ENCODE assay signal across 11 mouse cellular contexts in genomic region chr7:111738456-111739370, GRCm38 (mm10). TPM values are rescaled to one million over a fixed set of nuclear protein-coding genes. Genes with fewer than 3 reads are reported as not detected.
DNase-seq lines count a peak whose midpoint lies in the region; ATAC-seq and TF ChIP-seq lines count a peak whose summit lies in the region.
"Had no signal": no experiment of that assay in that cellular context is flagged by ENCODE, and none has a peak within 500 bp of the region (broad histone marks: within the 10 kb centered on the region; RNA-seq: fewer than 3 reads in every experiment).

No protein-coding gene starts in this region.

- no peaks in the 10 kb centered on the region for H3K36me3 ChIP-seq in hindbrain, embryonic 10.5 days
- H3K36me3 ChIP-seq in hindbrain, embryonic 14.5 days (replicated peaks; ENCODE audit: control insufficient read depth, insufficient read depth) = no peaks in the 10 kb centered on the region
- no peaks in the 10 kb centered on the region for H3K36me3 ChIP-seq in lung, embryonic 15.5 days
- no peaks in the 10 kb centered on the region for H3K36me3 ChIP-seq in hindbrain, postnatal 0 days (ENCODE audit: insufficient read depth, low read length)
- H3K36me3 ChIP-seq: hindbrain, embryonic 15.5 days had no signal

- 72% methylated on average over 10 of the region's 10 CpGs for WGBS in hindbrain, embryonic 10.5 days
- WGBS in hindbrain, embryonic 14.5 days = 57% methylated on average over 10 of the region's 10 CpGs
- 54% methylated on average over 10 of the region's 10 CpGs for WGBS in lung, embryonic 15.5 days
- 52% methylated on average over 10 of the region's 10 CpGs for WGBS in hindbrain, postnatal 0 days

- H3K4me1 ChIP-seq in hindbrain, embryonic 10.5 days (replicated peaks) = peaks cover 43% of the 10 kb centered on the region
- peaks cover 16% of the 10 kb centered on the region for H3K4me1 ChIP-seq in hindbrain, embryonic 14.5 days (replicated peaks; ENCODE audit: control insufficient read depth, insufficient read depth, low read length)
- peaks cover 57% of the 10 kb centered on the region for H3K4me1 ChIP-seq in lung, embryonic 15.5 days
- H3K4me1 ChIP-seq in hindbrain, postnatal 0 days (ENCODE audit: insufficient read depth, low read length) = 0 out of 2 replicates have a peak, but pooled peaks cover 8% of the 10 kb centered on the region

- H3K27me3 ChIP-seq in hindbrain, embryonic 10.5 days (ENCODE audit: insufficient read depth, poor library complexity, severe bottlenecking) = no peaks in the 10 kb centered on the region
- no peaks in the 10 kb centered on the region for H3K27me3 ChIP-seq in hindbrain, embryonic 14.5 days (ENCODE audit: control insufficient read depth, insufficient read depth, low read length)
- H3K27me3 ChIP-seq in lung, embryonic 15.5 days = no peaks in the 10 kb centered on the region
- no peaks in the 10 kb centered on the region for H3K27me3 ChIP-seq in hindbrain, postnatal 0 days (ENCODE audit: insufficient read depth, low read length)
- H3K27me3 ChIP-seq: hindbrain, embryonic 15.5 days had no signal

- DNase-seq in embryo, embryonic 11 days = peak; percentile 16
- DNase-seq in embryo, embryonic 10 days (ENCODE audit: low spot score) = no peak
- no peak for DNase-seq in hindbrain, embryonic 10.5 days (ENCODE audit: low spot score)
- no peak for DNase-seq in hindbrain, embryonic 14.5 days (ENCODE audit: low spot score)
- DNase-seq in lung, postnatal 25 days (ENCODE audit: low spot score) = no peak
- DNase-seq in hindbrain, postnatal 0 days (ENCODE audit: low spot score) = no peak
- DNase-seq: midbrain, embryonic 14.5 days; right cerebral cortex, postnatal 4 days had no signal

- H3K4me3 ChIP-seq in hindbrain, embryonic 10.5 days = no peak overlapping the region
- no peak overlapping the region for H3K4me3 ChIP-seq in hindbrain, embryonic 14.5 days (replicated peaks; ENCODE audit: low read length)
- H3K4me3 ChIP-seq in lung, embryonic 15.5 days = no peak overlapping the region
- no peak overlapping the region for H3K4me3 ChIP-seq in hindbrain, postnatal 0 days (ENCODE audit: low read length)
- H3K4me3 ChIP-seq: hindbrain, embryonic 15.5 days had no signal

- no peak overlapping the region for H3K9ac ChIP-seq in hindbrain, embryonic 14.5 days
- no peak overlapping the region for H3K9ac ChIP-seq in lung, embryonic 15.5 days
- H3K9ac ChIP-seq in hindbrain, postnatal 0 days (replicated peaks; ENCODE audit: low read length) = no peak overlapping the region
- H3K9ac ChIP-seq: hindbrain, embryonic 15.5 days had no signal

- TF ChIP-seq CTCF in hindbrain, postnatal 0 days (IDR thresholded peaks at IDR 0.05; ENCODE audit: low read depth) = no peak

- no peak for ATAC-seq in hindbrain, embryonic 14.5 days (ENCODE audit: low FRiP score)
- no peak for ATAC-seq in lung, embryonic 15.5 days (ENCODE audit: borderline replicate concordance, extremely low read depth, low FRiP score, low TSS enrichment)
- 0 out of 2 replicates have a peak, but pooled peaks have one; percentile 41 for ATAC-seq in hindbrain, postnatal 0 days
- no peak for ATAC-seq in monocyte, adult 5-6 weeks (replicated peaks; ENCODE audit: insufficient number of reproducible peaks, low FRiP score, low TSS enrichment, poor library complexity, severe bottlenecking)

- no peaks in the 10 kb centered on the region for H3K9me3 ChIP-seq in hindbrain, embryonic 10.5 days
- no peaks in the 10 kb centered on the region for H3K9me3 ChIP-seq in hindbrain, embryonic 14.5 days (ENCODE audit: control insufficient read depth, low read length)
- no peaks in the 10 kb centered on the region for H3K9me3 ChIP-seq in lung, embryonic 15.5 days
- no peaks in the 10 kb centered on the region for H3K9me3 ChIP-seq in hindbrain, postnatal 0 days (ENCODE audit: low read length)
- H3K9me3 ChIP-seq: hindbrain, embryonic 15.5 days had no signal

- H3K4me2 ChIP-seq in hindbrain, embryonic 14.5 days (replicated peaks) = no peak overlapping the region
- H3K4me2 ChIP-seq in lung, embryonic 15.5 days = no peak overlapping the region
- no peak overlapping the region for H3K4me2 ChIP-seq in hindbrain, postnatal 0 days (ENCODE audit: low read depth, low read length)
- H3K4me2 ChIP-seq: hindbrain, embryonic 15.5 days had no signal

- H3K27ac ChIP-seq in hindbrain, embryonic 10.5 days = peak overlapping the region; percentile 74
- no peak overlapping the region for H3K27ac ChIP-seq in hindbrain, embryonic 14.5 days
- H3K27ac ChIP-seq in lung, embryonic 15.5 days = peak overlapping the region; percentile 44
- no peak overlapping the region for H3K27ac ChIP-seq in hindbrain, postnatal 0 days
- H3K27ac ChIP-seq: hindbrain, embryonic 15.5 days had no signal

RNA-seq across cellular contexts. Expression of gene Galnt18, which starts 41.1 kb away (rescaled TPM):
- polyA plus RNA-seq in hindbrain, embryonic 10.5 days (2016; fragmentation: Nextera tagmentation; extraction: Ambion mirVana) = 8.5 and 10.8 TPM in 2 replicates
- 10.9 and 14.2 TPM in 2 replicates for polyA plus RNA-seq in hindbrain, embryonic 14.5 days (2014; fragmentation: Nextera tagmentation; extraction: Ambion mirVana)
- 35.8 and 38.2 TPM in 2 replicates for polyA plus RNA-seq in lung, embryonic 15.5 days (2015; fragmentation: Nextera tagmentation; extraction: Ambion mirVana)
- total RNA-seq in hindbrain, postnatal 0 days (2014; rRNA removed) = 19.0 and 22.7 TPM in 2 replicates
- 15.3 and 15.8 TPM in 2 replicates for polyA plus RNA-seq in hindbrain, postnatal 0 days (2015; fragmentation: Nextera tagmentation; extraction: Ambion mirVana)
- not detected in 3 replicates for total RNA-seq in monocyte, adult 5-6 weeks (2017)

Comparison
In these comparisons a context has a peak if more than half of its experiments do, and no peak if none do; other contexts are left out.
1. H3K27ac ChIP-seq: peak in hindbrain, embryonic 10.5 days (single experiment) and lung, embryonic 15.5 days (single experiment); none in hindbrain, embryonic 14.5 days (single experiment) and hindbrain, postnatal 0 days (single experiment).